Mouse (Mus musculus) liver, embryonic 14.5 days (tissue): ENCODE data around the gene Rtel1.

Experiments
- CTCF ChIP-seq: IDR thresholded peaks from 2 replicates; pipeline ENCODE4 v1.5.1; 2016; ENCODE audit warnings: antibody characterized with exemption, low read depth, control low read depth
- EP300 ChIP-seq: IDR thresholded peaks from 2 replicates; pipeline ENCODE4 v1.6.1; 2016; ENCODE audit warnings: antibody characterized with exemption, low read depth

DNA sequence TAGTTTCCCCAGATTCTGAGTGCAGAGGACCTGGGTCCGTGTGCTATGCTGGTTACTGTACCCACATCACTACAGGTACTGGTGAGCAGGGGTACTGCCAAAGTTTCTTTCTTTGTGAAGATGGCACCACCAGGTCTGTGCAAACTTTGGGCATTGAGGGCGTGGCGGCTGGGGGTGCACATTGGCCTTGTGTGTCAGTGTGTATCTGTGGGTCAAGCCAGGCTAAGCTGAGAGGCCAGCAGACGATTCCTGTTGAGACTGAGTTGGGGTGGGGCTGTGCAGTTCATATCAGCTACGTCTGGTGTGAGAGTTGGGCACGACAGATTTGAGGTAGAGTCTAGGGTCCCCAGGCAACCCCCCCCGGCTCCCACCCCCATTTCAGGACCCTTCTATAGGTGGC is 64.9 kb downstream of the Rtel1 start:
- TF ChIP-seq CTCF (no peak), EP300 (no peak)
